Mouse (Mus musculus) spleen, postnatal 36 days (tissue): ENCODE results near the gene Rtbdn.

ENCODE experiments used
- DNase-seq, 2 experiments: peaks; one replicate each; pipeline ENCODE4 v3.0.0; 2022; ENCODE audit warnings: low spot score in 2 of 2, mixed read lengths in 1 of 2

Gene Rtbdn

GRCm38 (mm10) chr8:84956768-84957167 lies 10.0 kb downstream of the Rtbdn start:
- DNase-seq = peak in 1 of 2 experiments; percentile 55

- no peak for DNase-seq
Measured at GRCm38 (mm10) chr8:84959811-84960210, 13.0 kb downstream of the Rtbdn start.

- no peak for DNase-seq
Measured at GRCm38 (mm10) chr8:84963952-84964351, 17.2 kb downstream of the Rtbdn start.

GRCm38 (mm10) chr8:84965731-84966291 lies 19.0 kb downstream of the Rtbdn start:
- DNase-seq = peak; percentile 95 to 96

GRCm38 (mm10) chr8:84966603-84967002 lies 19.8 kb downstream of the Rtbdn start:
- no peak for DNase-seq

DNA sequence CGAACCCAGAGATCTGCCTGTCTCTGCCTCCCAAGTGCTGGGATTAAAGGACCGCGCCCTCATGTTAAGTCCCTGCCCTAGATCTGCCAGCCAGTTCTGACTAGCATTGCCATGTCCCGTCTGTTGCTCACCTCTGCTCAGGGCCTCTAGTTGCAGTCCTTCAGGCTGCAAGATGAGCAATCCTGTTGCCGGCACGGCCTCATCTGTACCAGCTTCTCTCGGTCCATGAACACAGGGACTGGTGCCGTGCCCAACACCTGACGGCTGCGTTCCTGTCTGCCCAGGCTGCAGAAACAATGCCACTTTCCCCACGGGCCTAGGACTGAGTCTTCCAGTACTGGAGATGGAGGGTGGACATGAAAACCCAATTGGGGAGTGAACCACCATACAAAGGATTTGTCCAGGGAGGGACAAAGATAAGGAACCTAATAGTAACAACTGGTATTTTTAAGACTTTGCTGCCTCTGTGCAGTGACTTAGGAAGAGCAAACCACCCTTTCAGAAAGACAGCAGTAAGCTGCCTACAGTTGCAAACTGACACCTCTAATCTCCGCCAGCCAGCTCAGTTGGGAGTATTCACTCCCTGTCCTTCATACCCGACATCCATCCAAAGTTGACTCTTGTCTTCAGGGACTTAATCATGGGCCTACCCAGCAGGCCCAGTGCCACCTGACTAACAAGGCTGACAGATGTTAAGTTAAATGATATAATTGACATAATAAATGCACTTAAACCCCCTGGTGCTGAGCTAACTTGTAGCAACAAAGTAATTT lies 20.9 kb downstream of the Rtbdn start:
- no peak for DNase-seq

GRCm38 (mm10) chr8:84968650-84969049 lies 21.9 kb downstream of the Rtbdn start:
- DNase-seq = no peak

DNA sequence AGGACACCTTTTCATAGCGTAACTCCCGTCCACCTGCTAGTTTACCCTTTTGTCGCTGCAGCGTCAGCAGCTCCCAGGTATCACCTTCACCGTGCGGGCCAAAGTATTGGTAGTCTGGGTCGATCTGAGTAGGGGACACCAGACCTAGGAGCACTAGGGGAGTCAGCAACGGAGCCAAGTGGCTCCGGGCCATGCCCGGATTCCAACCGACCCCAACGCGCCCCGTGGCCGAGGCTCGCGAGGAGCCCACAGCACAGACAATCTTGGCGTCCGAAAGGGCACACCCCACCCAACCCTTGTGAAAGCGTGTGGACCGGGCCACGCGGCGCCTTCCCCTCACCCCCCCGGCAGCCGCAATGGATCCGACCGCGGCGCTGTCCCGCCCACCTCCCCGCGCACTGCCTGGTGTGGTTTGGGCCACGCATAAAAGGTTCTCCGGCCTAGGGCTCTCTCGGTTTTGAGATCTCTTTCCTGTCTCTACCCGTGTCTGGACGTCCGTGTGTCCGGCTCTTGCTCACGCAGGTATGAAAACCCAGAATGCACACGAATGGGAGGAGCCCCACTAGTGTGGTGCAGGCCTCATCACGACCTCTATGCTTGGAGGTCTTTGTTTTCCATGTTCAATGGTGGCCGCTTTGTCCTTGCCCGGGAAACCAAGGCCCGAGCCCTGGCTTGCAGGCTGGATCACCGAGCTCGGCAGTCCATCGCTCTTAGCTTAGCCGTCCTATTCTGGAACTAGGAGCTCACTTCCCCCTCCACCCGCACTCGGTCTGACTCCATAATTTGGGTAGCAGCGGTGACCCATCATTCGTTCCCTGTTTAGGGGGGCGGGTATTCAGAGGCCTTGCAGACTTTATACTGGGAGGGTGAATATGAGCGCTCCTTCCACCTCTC lies 22.7 kb downstream of the Rtbdn start, which contains the start of the genes Gm49661, Prdx2 and Rnaseh2a:
TSS of gene Gm49661 (minus strand) at position 193 of the 894 bp plus-strand sequence.
TSS of gene Prdx2 (plus strand) at position 347 of the 894 bp plus-strand sequence.
TSS of gene Rnaseh2a (minus strand) at position 527 of the 894 bp plus-strand sequence.
- DNase-seq = peak; percentile 68 to 73

DNA sequence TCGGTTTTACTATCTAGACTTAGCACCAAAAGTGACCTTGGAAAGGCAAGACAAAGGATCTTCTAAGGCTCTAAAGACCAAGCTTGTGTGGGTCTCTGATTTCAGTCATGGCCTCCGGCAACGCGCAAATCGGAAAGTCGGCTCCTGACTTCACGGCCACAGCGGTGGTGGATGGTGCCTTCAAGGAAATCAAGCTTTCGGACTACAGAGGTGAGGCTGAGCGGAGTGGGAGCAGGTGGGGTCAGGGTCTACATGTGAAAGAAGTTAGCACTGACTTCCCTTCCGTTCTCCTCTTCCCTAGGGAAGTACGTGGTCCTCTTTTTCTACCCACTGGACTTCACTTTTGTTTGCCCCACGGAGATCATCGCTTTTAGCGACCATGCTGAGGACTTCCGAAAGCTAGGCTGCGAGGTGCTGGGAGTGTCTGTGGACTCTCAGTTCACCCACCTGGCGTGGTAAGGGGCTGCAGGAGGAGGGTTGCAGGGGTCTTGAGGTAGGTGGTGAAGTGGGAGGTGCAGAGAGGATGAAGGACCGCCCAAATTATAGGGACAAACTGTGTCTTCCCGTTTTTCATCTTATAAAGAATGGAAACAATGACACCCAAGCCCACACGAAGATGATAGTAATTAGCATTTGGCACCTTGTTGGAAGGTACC lies 23.5 kb downstream of the Rtbdn start:
- no peak for DNase-seq

GRCm38 (mm10) chr8:84970913-84971312 lies 24.1 kb downstream of the Rtbdn start:
- peak; percentile 68 to 83 for DNase-seq

DNA sequence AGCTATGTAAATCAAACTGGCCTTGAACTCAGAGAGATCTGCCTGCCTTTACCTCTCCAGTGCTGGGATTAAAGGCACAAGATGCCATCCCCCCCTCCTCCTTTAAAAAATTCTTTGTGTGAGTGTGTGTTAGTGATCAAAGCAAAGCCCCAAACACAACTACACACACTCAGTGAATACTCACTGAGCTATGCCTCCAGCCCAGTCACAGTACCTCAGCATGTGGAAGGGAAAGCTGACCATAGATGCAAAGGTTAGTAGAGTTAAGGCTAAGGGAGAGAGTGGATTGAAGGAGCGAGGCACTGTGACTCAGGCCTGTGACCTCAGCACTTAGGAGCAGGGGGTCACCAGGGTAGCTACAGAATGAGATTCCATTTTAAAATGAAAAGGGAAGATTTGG lies 26.3 kb downstream of the Rtbdn start:
- no peak for DNase-seq

GRCm38 (mm10) chr8:84973803-84974542 lies 27.2 kb downstream of the Rtbdn start:
- peak; percentile 56 to 62 for DNase-seq

- no peak for DNase-seq
Measured at GRCm38 (mm10) chr8:84974543-84975142, 27.9 kb downstream of the Rtbdn start.

GRCm38 (mm10) chr8:84975434-84975833 lies 28.6 kb downstream of the Rtbdn start:
- peak; percentile 77 to 82 for DNase-seq

- DNase-seq = peak; percentile 93 to 95
Measured at GRCm38 (mm10) chr8:84976031-84976762, 29.4 kb downstream of the Rtbdn start.

GRCm38 (mm10) chr8:84976763-84977434 lies 30.1 kb downstream of the Rtbdn start:
- no peak for DNase-seq

- peak; percentile 81 to 82 for DNase-seq
Measured at GRCm38 (mm10) chr8:84977435-84978247, 30.9 kb downstream of the Rtbdn start.

- peak; percentile 96 to 97 for DNase-seq
Measured at GRCm38 (mm10) chr8:84978248-84978940, 31.6 kb downstream of the Rtbdn start, which contains the start of gene Junb. Gene Junb (minus strand): TSS chr8:84978718.
